Mouse (Mus musculus): ENCODE measurements around the gene Gpsm1.
A peak's percentile ranks its signal among the peaks of the same experiment; 100 is the strongest.

GRCm38 (mm10) chr2:26380131-26380771, 64.9 kb downstream of the Gpsm1 start, which contains the start of gene Snapc4:
- TF ChIP-seq POLR2A (IDR thresholded peaks at IDR 0.05; ENCODE audit: extremely low read depth, insufficient read depth, low read length) (peak; percentile 54; the same call in 1 of the 2 replicates), CTCF (IDR thresholded peaks at IDR 0.05; ENCODE audit: extremely low read depth, insufficient read depth, low read length) (no peak)

Data from cortical plate, adult 2 months (tissue).